Mouse (Mus musculus) heart, embryonic 15.5 days (tissue): ENCODE measurements around the gene Pcdh15. TPM values are rescaled to one million over a fixed set of nuclear protein-coding genes. Genes with fewer than 3 reads are reported as not detected.

ENCODE experiments used
- ATAC-seq: fragments of 200-750 bp; cut with Nextera tagmentation; replicated peaks from 2 replicates; pipeline ENCODE4 v1.8.0; 2017; ENCODE audit warnings: low read depth, moderate TSS enrichment; ENCODE audit not compliant: insufficient number of reproducible peaks, insufficient read depth, low FRiP score
- H3K27ac ChIP-seq: fragments of 300-500 bp; sonication (generic); 2 replicates; pipeline ENCODE4 v1.5.1; 2015; ENCODE audit warnings: mild to moderate bottlenecking, inconsistent platforms
- H3K27me3 ChIP-seq: fragments of 300-500 bp; sonication (generic); 2 replicates; pipeline ENCODE4 v1.6.1; 2015; ENCODE audit warnings: inconsistent platforms
- H3K36me3 ChIP-seq: fragments of 300-500 bp; sonication (generic); 2 replicates; pipeline ENCODE4 v1.6.1; 2015; ENCODE audit warnings: mild to moderate bottlenecking, inconsistent platforms
- H3K4me1 ChIP-seq: fragments of 300-500 bp; sonication (generic); replicated peaks from 2 replicates; pipeline ENCODE4 v1.6.1; 2015; ENCODE audit warnings: inconsistent platforms
- H3K4me2 ChIP-seq: fragments of 300-500 bp; sonication (generic); 2 replicates; pipeline ENCODE4 v1.6.1; 2015; ENCODE audit warnings: inconsistent platforms, mild to moderate bottlenecking, moderate library complexity
- H3K4me3 ChIP-seq: fragments of 300-500 bp; sonication (generic); 2 replicates; pipeline ENCODE4 v1.5.1; 2015; ENCODE audit warnings: mild to moderate bottlenecking, inconsistent platforms
- H3K9ac ChIP-seq: fragments of 300-500 bp; sonication (generic); 2 replicates; pipeline ENCODE4 v1.6.1; 2015; ENCODE audit warnings: mild to moderate bottlenecking, inconsistent platforms
- H3K9me3 ChIP-seq: fragments of 300-500 bp; sonication (generic); replicated peaks from 2 replicates; pipeline ENCODE4 v1.6.1; 2016; ENCODE audit warnings: inconsistent platforms
- WGBS: fragments of 180-500 bp; shearing (Covaris S2); methylation state at CpG from one replicate; pipeline ENCODE4 v1.1.7; 2015; ENCODE audit warnings: mixed read lengths; 5-methylcytosine and 5-hydroxymethylcytosine counted together
- polyA plus RNA-seq: library from polyadenylated mRNA; unstranded; fragments of >200 nt; fragmentation: Nextera tagmentation; extraction: Ambion mirVana; gene quantifications from 2 replicates; pipeline ENCODE4 v1.2.1, GENCODE M21; 2015

Pcdh15 gene
- 0.45 and 0.51 TPM in 2 replicates for polyA plus RNA-seq

GRCm38 (mm10) chr10:73098966-73099845, at the start of gene Pcdh15:
Gene Pcdh15, plus strand, starts transcription at chr10:73099342.
- Histone ChIP-seq H3K9me3 (no peaks in the 10 kb centered on the region), H3K27ac (no peak within 1 kb of the TSS), H3K4me3 (peak within 1 kb of the TSS; percentile 57), H3K4me1 (peaks cover 23% of the 10 kb centered on the region), H3K36me3 (no peaks in the 10 kb centered on the region), H3K27me3 (peaks cover 70% of the 10 kb centered on the region), H3K4me2 (peak within 1 kb of the TSS; percentile 94), H3K9ac (peak within 1 kb of the TSS; percentile 27)
- no peak for ATAC-seq
- under 1% methylated on average over 74 of the region's 79 CpGs for WGBS

GRCm38 (mm10) chr10:73052074-73052473, 47.1 kb upstream of the Pcdh15 start:
- H3K4me3 ChIP-seq: no peak overlapping the region
- no peak overlapping the region for H3K9ac ChIP-seq
- ATAC-seq: no peak
- H3K9me3 ChIP-seq: no peaks in the 10 kb centered on the region
- H3K4me1 ChIP-seq: no peaks in the 10 kb centered on the region
- H3K36me3 ChIP-seq: no peaks in the 10 kb centered on the region
- H3K27ac ChIP-seq: no peak overlapping the region
- no peaks in the 10 kb centered on the region for H3K27me3 ChIP-seq
- whole genome bisulfite sequencing: 74% methylated on average over 6 of the region's 6 CpGs
- H3K4me2 ChIP-seq: no peak overlapping the region

DNA sequence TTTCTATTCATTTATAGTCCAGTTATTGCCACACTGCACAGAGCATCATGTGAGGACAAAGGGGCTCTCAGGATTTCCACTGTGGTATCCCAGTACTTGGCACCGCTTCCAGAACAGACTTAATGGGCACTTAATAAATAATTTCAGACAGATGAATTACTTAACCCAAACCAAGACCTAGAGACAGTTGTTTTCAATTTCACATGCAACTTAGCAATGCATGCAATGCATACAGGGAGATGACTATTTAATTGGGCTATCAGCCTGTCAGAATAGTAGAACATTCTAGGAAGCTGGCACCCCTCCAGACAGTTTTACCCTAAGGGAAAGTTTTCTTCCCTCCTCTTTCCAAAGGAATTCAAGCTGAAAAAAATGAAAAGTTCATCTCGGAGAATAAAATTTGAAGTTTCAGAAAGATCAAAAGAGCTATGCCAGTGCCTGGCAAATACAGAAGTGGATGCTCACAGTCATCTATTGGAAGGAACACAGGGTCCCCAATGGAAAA, 39.4 kb upstream of the Pcdh15 start:
- 70% methylated on average over 2 of the region's 2 CpGs for WGBS
- Histone ChIP-seq H3K4me3 (no peak overlapping the region), H3K27ac (no peak overlapping the region), H3K27me3 (no peaks in the 10 kb centered on the region), H3K9ac (no peak overlapping the region), H3K4me2 (no peak overlapping the region), H3K36me3 (no peaks in the 10 kb centered on the region), H3K4me1 (no peaks in the 10 kb centered on the region), H3K9me3 (no peaks in the 10 kb centered on the region)
- ATAC-seq: no peak

GRCm38 (mm10) chr10:73086703-73087102, 12.4 kb upstream of the Pcdh15 start:
- Histone ChIP-seq H3K27me3 (no peaks in the 10 kb centered on the region), H3K4me3 (no peak overlapping the region), H3K9ac (no peak overlapping the region), H3K27ac (no peak overlapping the region), H3K9me3 (no peaks in the 10 kb centered on the region), H3K4me1 (no peaks in the 10 kb centered on the region), H3K4me2 (no peak overlapping the region), H3K36me3 (no peaks in the 10 kb centered on the region)
- WGBS: 73% methylated on average over 5 of the region's 5 CpGs
- no peak for ATAC-seq

- Histone ChIP-seq H3K9ac (no peak overlapping the region), H3K27me3 (peaks cover 64% of the 10 kb centered on the region), H3K4me3 (peak overlapping the region; percentile 10), H3K4me1 (peaks cover 23% of the 10 kb centered on the region), H3K4me2 (peak overlapping the region; percentile 41), H3K9me3 (no peaks in the 10 kb centered on the region), H3K27ac (no peak overlapping the region), H3K36me3 (no peaks in the 10 kb centered on the region)
- no peak for ATAC-seq
- WGBS: 2% methylated on average over 17 of the region's 17 CpGs
Observed at GRCm38 (mm10) chr10:73096531-73097135, 2.5 kb upstream of the Pcdh15 start.

DNA sequence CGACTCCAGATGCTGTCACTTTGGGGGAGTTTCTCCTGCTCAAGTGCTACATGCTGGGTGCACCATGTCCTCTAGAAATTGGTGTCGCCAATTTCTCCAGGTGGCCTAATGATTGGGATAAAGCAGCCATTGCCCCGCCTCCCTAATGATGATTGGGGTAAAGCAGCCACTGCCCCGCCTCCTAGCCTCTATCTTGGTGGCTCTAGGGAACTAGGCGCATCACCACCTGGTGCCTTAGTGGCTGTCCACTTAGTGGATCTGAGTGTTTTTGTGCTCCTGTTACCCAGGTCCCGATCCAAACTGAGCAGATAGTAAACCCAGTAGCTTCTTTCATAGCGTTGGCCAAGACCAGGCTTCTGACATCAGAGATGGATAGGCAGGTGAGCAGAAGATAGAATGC, 2.0 kb upstream of the Pcdh15 start:
- Histone ChIP-seq H3K36me3 (no peaks in the 10 kb centered on the region), H3K9me3 (no peaks in the 10 kb centered on the region), H3K4me1 (peaks cover 23% of the 10 kb centered on the region), H3K9ac (no peak overlapping the region), H3K27ac (no peak overlapping the region), H3K27me3 (peaks cover 67% of the 10 kb centered on the region), H3K4me3 (peak overlapping the region; percentile 10; the same call in 1 of the 2 replicates), H3K4me2 (peak overlapping the region; percentile 41)
- 4% methylated on average over 7 of the region's 7 CpGs for WGBS
- no peak for ATAC-seq

DNA sequence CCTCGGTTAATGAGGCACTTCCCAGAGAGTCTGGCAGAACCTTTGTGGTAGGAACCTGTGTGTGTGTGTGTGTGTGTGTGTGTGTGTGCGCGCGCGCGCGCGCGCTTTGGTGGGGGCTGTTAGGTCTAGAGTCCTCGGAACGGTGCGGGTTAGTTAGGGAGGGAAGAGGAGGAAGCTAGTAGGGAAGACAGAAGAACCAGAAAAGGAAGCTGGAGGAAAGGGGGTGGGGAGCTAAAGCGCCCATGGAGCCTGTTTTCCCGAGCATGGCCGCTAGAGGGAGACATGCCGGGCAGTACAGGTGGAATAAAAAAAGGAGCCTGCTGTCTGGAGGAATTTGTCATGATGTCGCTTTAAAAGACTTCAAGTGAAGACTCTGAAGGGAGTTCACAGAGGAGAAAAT, 1.2 kb upstream of the Pcdh15 start:
- WGBS: 0% methylated on average over 17 of the region's 17 CpGs
- Histone ChIP-seq H3K27me3 (peaks cover 70% of the 10 kb centered on the region), H3K36me3 (no peaks in the 10 kb centered on the region), H3K9ac (no peak overlapping the region), H3K4me3 (no peak overlapping the region), H3K4me1 (peaks cover 23% of the 10 kb centered on the region), H3K9me3 (no peaks in the 10 kb centered on the region), H3K27ac (no peak overlapping the region), H3K4me2 (peak overlapping the region; percentile 40; the same call in 1 of the 2 replicates)
- ATAC-seq: no peak

DNA sequence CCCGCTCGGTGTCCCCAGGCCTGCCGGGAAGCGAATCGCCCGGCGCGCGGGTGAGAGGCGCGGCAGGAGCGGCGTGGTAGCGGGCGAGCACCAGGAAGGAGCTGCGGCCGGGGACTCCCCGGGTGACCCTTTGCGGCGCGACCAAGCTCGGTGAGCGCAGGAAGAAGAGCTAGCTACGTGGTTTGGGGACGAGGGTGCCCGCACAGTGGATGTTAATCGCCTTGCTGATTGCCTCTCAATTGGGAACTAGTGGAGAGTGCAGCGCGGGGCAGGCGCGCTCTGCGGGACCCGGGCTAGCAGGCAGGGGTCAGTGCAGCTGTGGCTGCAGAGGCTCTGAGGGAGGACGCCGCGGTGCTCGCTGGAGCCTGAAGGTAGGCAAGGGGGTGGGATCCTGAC, 702 bp downstream of the Pcdh15 start:
- H3K9ac ChIP-seq: peak overlapping the region; percentile 27
- no peak for ATAC-seq
- H3K4me2 ChIP-seq: peak overlapping the region; percentile 94
- H3K4me3 ChIP-seq: peak overlapping the region; percentile 57
- no peaks in the 10 kb centered on the region for H3K36me3 ChIP-seq
- under 1% methylated on average over 37 of the region's 37 CpGs for WGBS
- H3K27ac ChIP-seq: no peak overlapping the region
- peaks cover 69% of the 10 kb centered on the region for H3K27me3 ChIP-seq
- no peaks in the 10 kb centered on the region for H3K9me3 ChIP-seq
- peaks cover 23% of the 10 kb centered on the region for H3K4me1 ChIP-seq

GRCm38 (mm10) chr10:73103383-73103994, 4.3 kb downstream of the Pcdh15 start:
- Histone ChIP-seq H3K27me3 (peaks cover 37% of the 10 kb centered on the region), H3K9me3 (no peaks in the 10 kb centered on the region), H3K4me1 (peaks cover 15% of the 10 kb centered on the region), H3K4me3 (no peak overlapping the region), H3K4me2 (no peak overlapping the region), H3K9ac (no peak overlapping the region), H3K36me3 (no peaks in the 10 kb centered on the region), H3K27ac (no peak overlapping the region)
- WGBS: 53% methylated on average over 13 of the region's 13 CpGs
- no peak for ATAC-seq

DNA sequence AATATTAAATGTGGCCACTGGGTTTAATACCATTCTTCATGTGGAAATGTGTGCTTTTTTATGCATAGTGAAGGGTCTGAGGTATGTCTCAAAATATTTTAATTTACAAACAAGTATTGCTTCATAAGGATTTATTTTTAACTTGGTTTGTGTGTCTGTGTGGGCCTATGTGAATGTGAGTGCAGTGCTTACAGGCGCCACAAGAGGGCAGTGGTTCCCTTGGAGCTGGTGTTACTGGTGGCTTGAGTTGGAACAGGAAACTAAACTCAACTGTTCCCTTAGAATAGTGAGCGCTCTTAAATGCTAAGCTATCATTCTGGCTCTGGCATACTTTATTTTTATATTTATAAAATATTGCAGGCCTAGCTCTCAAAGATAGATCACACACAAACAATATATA, 6.8 kb downstream of the Pcdh15 start:
- H3K9ac ChIP-seq: no peak overlapping the region
- peaks cover 13% of the 10 kb centered on the region for H3K27me3 ChIP-seq
- no peak for ATAC-seq
- no peak overlapping the region for H3K4me2 ChIP-seq
- H3K4me1 ChIP-seq: no peaks in the 10 kb centered on the region
- no peaks in the 10 kb centered on the region for H3K9me3 ChIP-seq
- no peak overlapping the region for H3K4me3 ChIP-seq
- H3K36me3 ChIP-seq: no peaks in the 10 kb centered on the region
- H3K27ac ChIP-seq: no peak overlapping the region
- WGBS: 45% methylated on average over 2 of the region's 2 CpGs

- WGBS: 60% methylated on average over 3 of the region's 3 CpGs
- Histone ChIP-seq H3K9ac (no peak overlapping the region), H3K9me3 (no peaks in the 10 kb centered on the region), H3K4me2 (no peak overlapping the region), H3K27me3 (no peaks in the 10 kb centered on the region), H3K4me1 (no peaks in the 10 kb centered on the region), H3K36me3 (no peaks in the 10 kb centered on the region), H3K27ac (no peak overlapping the region), H3K4me3 (no peak overlapping the region)
- no peak for ATAC-seq
Observed at GRCm38 (mm10) chr10:73137985-73138384, 38.8 kb downstream of the Pcdh15 start.
